Mouse (Mus musculus) kidney, postnatal 25 days (tissue): ENCODE measurements around the gene Cks2.
"Not testable (repeated sequence)": the region's sequence is repeated elsewhere in the genome, so short reads cannot be mapped to it uniquely, and the experiment has no call there.

Experiments
- DNase-seq, 2 experiments: peaks; one replicate each; pipeline ENCODE4 v3.0.0; 2021; ENCODE audit warnings: mixed read lengths in 2 of 2

The Cks2 gene

DNA sequence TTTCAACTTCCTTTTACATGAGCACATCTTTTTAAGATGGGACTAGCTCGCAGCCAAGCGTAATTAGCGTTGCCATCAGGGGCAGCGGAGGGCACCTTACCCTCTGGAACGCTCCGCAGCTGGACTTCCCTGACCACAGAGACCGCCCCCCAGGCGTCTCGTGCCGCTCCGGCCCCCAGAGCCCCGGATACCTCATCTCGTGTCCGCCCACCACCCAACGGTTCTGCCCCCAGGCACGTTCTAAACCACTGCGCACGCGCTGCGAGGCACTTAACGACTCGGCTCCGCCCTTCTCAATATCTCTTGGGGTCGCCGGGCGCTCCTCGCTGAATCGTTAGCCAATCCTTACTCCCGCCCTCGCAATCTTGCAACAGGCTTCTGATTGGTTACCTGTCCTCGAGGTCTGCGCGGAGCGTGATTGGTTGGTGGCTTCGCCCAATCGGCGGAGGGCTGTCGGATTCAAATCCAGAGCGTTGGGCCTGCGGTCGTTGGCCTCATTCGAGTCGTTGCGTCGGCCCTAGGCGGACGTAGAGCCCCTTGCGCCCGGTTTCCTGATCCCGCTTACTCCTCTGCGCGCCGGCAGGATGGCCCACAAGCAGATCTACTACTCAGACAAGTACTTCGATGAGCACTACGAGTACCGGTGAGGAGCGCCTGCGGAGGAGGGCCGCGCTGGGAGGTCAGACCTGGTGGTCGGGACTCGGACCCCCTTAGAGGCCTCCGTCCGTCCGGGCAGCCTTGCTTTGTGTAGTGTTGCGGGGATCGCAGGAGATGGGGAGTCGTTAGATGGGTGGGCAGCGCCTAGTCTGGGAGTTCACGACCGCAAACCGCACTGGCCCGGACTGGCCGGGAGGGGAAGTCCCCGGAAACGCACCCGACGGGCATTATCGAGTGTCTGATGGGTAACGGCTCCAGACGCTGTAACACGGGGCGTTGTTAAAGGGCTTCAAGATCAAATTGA lies at the start of gene Cks2:
Gene Cks2, plus strand, starts transcription at position 404 of the 961 bp plus-strand sequence.
- DNase-seq, result peak; percentile 98 to 99

DNA sequence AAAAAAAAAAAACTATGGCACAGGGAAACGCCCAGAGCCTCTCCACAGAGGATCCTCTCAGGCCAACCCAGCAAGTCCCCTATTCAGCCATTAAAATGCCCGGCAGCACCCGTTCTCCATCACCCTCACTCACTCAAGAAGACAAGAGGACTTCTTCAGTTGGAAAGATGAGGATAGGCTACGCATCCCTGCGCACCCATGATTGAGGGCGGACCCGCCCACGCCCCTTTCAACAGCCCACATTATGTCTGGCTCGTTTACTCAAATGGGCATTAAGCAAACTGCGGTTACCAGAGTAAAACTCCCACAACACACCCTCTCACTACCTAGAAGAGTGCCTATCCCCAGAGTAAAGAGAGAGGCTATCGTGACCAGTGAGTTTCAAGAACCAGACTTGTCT lies 49.6 kb upstream of the Cks2 start:
- no peak for DNase-seq

- DNase-seq, result no peak
Measured at GRCm38 (mm10) chr13:51598063-51598462, 47.0 kb upstream of the Cks2 start.

- no peak for DNase-seq
Measured at GRCm38 (mm10) chr13:51600169-51600568, 44.9 kb upstream of the Cks2 start.

- no peak for DNase-seq
Measured at GRCm38 (mm10) chr13:51602764-51603163, 42.3 kb upstream of the Cks2 start.

GRCm38 (mm10) chr13:51603221-51603893 lies 41.7 kb upstream of the Cks2 start:
- DNase-seq, result no peak

GRCm38 (mm10) chr13:51603894-51604244 lies 41.2 kb upstream of the Cks2 start:
- no peak for DNase-seq

- no peak for DNase-seq
Measured at GRCm38 (mm10) chr13:51609231-51609630, 35.8 kb upstream of the Cks2 start.

DNA sequence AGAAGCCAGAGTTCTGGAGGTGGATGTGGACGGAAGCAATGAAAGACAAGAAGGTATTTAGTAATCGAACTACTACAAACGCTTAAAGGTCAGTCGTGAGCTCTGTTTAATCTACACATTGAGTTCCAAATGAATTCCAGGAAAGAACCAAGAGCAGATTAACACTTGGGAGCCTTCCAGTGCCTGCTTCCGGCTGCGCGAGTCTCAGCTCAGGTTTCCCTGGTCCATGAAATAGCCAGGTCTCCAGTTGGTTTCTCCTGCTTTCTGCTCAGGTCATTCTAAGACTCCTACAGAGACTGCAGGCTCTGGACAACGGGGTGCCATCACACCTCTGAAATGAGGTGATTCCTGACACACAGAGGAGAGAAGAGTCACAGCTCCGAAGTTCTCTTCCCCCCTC lies 34.0 kb upstream of the Cks2 start:
- DNase-seq, result no peak

- DNase-seq, result no peak
Measured at GRCm38 (mm10) chr13:51611500-51611899, 33.5 kb upstream of the Cks2 start.

GRCm38 (mm10) chr13:51615815-51616214 lies 29.2 kb upstream of the Cks2 start:
- no peak for DNase-seq

DNA sequence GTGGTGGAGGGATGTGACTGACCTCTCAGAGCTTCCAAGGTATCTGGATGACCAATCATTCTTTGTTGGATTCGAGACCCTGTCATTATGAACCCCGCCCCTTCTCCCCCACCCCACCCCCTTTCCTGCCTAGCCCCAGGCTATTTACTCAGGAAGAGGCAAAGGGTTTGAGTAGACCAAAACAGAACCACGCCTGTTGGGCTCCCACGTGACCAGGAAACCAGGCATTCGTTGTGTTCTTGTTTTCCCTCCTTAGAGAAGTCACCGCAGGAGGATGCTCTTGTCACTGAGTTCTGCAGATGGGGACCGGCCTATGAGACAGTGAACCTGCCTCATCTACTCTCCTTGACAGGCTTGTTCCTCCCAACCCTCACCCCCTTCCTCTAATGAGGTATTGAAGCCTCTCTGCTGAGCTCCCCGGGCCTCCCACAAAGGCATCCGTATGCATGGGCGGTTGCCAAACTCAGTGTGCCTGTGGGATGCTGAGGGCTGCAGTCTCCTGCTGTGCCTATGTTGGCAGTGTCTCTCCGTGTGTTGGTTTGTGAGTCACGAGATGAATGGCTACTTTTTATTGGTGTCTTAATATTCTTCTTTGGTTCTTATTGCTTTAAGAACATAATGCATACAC lies 28.5 kb upstream of the Cks2 start:
- no peak for DNase-seq

DNA sequence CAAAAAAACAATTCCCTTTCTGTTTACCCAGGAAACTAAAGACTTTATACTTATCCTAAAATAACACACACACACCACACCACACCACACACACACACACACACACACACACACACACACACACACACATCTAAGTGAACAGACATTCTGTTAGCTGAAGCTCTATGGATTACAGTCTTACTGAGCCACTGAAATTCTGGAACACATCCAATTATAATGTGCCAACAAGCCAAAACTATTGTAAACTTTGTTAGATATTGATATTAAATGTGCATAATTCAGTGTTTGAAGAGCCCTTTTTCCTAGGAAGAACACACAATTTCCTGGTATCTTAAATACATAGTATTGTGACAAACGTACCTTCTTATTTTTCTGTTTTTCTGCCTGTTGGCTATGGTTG lies 27.7 kb upstream of the Cks2 start:
- no peak for DNase-seq

DNA sequence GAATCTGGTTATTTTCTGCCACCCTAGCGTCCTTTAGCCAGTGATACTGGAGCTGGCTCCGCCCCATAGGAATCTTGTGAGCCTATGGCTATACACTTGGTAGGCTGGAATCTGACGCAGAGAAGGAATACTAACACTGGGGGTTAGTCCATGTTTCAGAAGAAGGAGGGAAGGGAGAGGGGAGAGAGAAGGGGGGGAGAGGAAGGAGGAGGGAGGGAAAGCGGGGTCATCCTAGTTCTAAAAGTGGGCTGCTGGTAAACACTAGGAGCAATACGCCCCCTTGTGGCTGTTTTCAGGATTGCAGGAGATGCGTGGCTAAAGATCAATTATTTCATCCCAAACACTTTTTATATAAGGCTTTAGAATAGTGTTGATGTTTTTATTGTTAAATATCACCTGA lies 27.2 kb upstream of the Cks2 start:
- DNase-seq, result peak in 1 of 2 experiments; percentile 78

DNA sequence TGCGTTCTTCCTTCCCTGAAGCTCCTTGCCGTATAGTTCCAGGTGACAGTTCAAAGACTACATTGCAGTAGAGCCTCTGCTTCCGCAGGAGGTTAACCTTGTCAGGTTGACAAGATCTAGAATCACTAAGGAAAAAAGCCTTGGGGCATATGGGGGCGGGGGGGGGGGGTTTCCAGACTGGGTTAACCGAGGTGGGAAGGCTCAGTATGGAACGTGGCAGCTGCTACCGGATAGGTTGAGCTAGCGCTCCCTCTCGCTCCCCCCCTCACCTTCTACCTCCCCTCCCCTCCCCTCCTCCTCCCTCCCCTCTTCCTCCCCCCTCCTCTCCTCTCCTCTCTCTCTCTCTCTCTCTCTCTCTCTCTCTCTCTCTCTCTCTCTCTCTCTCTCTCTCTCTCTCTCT lies 26.4 kb upstream of the Cks2 start:
- DNase-seq, result no peak

DNA sequence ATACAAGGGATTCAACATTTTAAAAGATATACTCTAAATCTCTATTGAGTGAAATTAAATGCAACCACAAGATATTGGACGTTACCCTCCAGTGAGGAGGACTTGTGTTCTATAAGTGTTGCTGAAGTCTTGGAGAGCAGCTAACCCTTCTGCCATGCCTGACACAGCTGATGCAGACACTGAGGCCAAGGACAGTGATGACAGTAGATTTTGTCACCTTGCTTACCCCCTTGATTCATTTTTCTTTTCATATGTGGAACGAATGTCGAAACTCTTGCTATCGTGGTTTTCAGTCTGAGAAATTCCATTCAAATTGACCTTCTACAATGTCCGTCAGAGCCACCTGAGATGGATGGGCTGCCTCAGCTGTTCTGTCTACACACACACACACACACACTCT lies 22.4 kb upstream of the Cks2 start:
- no peak for DNase-seq

DNA sequence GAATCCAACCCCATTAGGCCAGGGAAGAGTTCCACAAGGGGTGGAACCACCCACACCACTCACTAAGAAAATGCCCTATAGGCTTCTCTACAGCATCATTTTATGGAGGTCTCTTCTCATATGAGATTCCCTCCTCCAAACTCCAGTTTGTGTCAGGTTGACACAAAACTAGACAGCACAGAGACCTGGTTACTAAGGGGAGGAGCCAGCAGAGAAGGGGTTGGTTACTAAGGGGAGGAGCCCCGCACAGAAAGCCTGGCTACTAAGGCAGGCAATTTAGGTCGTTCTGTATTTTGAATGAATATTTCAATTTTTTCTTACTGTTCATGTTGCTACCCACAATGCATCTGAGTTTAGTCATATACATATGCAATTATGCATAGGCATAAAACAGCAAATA lies 21.4 kb upstream of the Cks2 start:
- DNase-seq, result no peak

DNA sequence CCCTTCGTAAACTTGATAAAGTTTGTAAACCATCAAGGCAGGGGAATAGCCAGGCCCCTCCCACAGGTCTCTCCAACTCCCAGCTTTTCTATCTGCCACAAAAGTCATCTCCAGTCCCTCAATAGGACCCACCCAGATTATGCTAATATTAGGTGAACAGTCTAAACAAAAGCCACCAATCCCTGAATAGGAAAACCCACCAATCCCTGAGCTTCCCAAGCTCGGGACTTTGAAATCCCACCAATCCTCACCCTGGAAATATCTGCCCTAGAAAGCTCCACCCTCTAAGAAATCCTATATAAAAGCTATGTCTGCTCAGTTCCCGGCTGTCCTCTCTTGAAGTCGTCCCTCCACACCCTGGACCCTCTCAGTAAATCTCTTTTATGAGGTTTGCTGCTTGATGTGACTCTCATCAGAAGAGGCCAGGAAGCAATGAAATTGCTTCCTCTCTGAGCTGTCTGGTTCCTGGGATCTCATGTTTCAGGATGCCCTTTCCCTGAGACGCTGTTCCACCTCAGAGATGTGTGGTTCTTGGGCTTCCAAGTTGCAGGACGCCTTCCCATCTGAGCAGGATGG lies 16.7 kb upstream of the Cks2 start:
- DNase-seq, result no peak

DNA sequence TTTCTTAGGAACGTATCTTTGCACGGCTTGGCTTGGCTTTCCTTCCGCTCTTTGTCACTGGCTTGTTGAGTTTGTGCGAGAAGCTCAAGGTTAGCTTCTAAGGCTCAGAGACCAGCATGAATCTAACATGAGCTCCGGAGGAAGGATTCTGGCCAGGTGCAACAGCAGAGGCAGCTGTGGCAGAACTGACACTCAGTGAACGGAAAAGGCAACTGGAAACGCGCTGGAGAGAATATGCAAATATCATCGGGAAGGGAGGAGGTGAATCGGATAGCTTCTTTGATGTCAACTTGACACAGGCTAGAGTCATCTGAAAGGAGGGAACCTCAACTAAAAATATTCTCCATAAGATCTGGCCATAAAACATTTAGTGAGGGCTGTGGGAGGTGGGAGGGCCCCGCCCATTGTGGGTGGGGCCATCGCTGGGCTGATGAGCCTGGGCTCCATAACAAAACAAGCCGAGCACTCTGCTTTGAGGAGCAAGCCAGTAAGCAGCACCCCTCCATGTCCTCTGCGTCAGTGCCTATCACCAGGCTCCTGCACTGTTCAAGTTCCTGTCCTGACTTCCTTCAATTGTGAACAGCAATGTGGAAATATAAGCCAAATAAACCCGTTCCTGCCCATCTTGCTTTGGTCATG lies 13.6 kb upstream of the Cks2 start:
- DNase-seq, result no peak

- no peak for DNase-seq
Measured at GRCm38 (mm10) chr13:51632560-51633218, 12.3 kb upstream of the Cks2 start.

GRCm38 (mm10) chr13:51635384-51635783 lies 9.6 kb upstream of the Cks2 start:
- DNase-seq, result not testable (repeated sequence)

- peak in 1 of 2 experiments; percentile 45 for DNase-seq
Measured at GRCm38 (mm10) chr13:51638958-51639357, 6.1 kb upstream of the Cks2 start.
